Mouse (Mus musculus): ENCODE measurements around the gene Lurap1.

- TF ChIP-seq CTCF (IDR thresholded peaks at IDR 0.05; ENCODE audit: low read depth) (no peak), EP300 (IDR thresholded peaks at IDR 0.05; ENCODE audit: low read depth) (no peak)
These were observed at the start of gene Lurap1 for GRCm38 (mm10) chr4:116151238-116151637.
